Mouse (Mus musculus): ENCODE results near the gene Rapsn. TPM values are rescaled to one million over a fixed set of nuclear protein-coding genes. Genes with fewer than 3 reads are reported as not detected.

Gene Rapsn
- total and polyA plus RNA-seq, 3 experiments, result 0.10 TPM; not detected in 2

- TF ChIP-seq SIN3A (IDR thresholded peaks at IDR 0.05; ENCODE audit: low read length) (peak; percentile 72; the same call in 1 of the 2 replicates), GABPA (IDR thresholded peaks at IDR 0.05; ENCODE audit: low read depth, low read length) (no peak), CHD1 (IDR thresholded peaks at IDR 0.05; ENCODE audit: low read depth, low read length) (no peak), MAX (IDR thresholded peaks at IDR 0.05; ENCODE audit: low read length) (no peak), NRF1 (IDR thresholded peaks at IDR 0.05; ENCODE audit: insufficient read depth, low read depth, low read length, poor library complexity, severe bottlenecking) (no peak), TAL1 (IDR thresholded peaks at IDR 0.05; ENCODE audit: low read length) (no peak), E2F4 (IDR thresholded peaks at IDR 0.05; ENCODE audit: borderline replicate concordance, low read depth, low read length) (no peak), CTCF (IDR thresholded peaks at IDR 0.05 in 2 of 3, conservative IDR thresholded peaks at IDR 0.05 in 1 of 3; ENCODE audit: control insufficient read depth in 1 of 3, insufficient read depth in 1 of 3, low read depth in 2 of 3, low read length in 3 of 3, poor library complexity in 1 of 3, severe bottlenecking in 1 of 3) (no peak; a peak in 1 of 6 replicates), ZNF384 (IDR thresholded peaks at IDR 0.05; ENCODE audit: low read depth, low read length) (no peak), POLR2AphosphoS5 (IDR thresholded peaks at IDR 0.05; ENCODE audit: borderline replicate concordance, low read depth, low read length) (no peak), USF2 (IDR thresholded peaks at IDR 0.05; ENCODE audit: borderline replicate concordance in 1 of 2, insufficient read depth in 1 of 2, low read depth in 1 of 2, low read length in 2 of 2) (no peak), RAD21 (IDR thresholded peaks at IDR 0.05; ENCODE audit: low read depth, low read length) (no peak), MXI1 (IDR thresholded peaks at IDR 0.05; ENCODE audit: low read depth, low read length) (peak; percentile 76), POLR2AphosphoS2 (IDR thresholded peaks at IDR 0.05; ENCODE audit: low read length) (peak; percentile 58; the same call in 1 of the 2 replicates), MAZ (IDR thresholded peaks at IDR 0.05; ENCODE audit: low read depth, low read length) (no peak), USF1 (IDR thresholded peaks at IDR 0.05; ENCODE audit: low read depth, low read length) (no peak), NELFE (IDR thresholded peaks at IDR 0.05; ENCODE audit: low read depth, low read length) (peak; percentile 66), MYB (IDR thresholded peaks at IDR 0.05; ENCODE audit: low read depth, low read length) (no peak), ZKSCAN1 (IDR thresholded peaks at IDR 0.05; ENCODE audit: low read depth, low read length) (no peak), ETS1 (IDR thresholded peaks at IDR 0.05; ENCODE audit: low read depth, low read length) (no peak)
Measured at GRCm38 (mm10) chr2:91053934-91054382, 18.5 kb downstream of the Rapsn start, which contains the start of gene Psmc3 (continued).

GRCm38 (mm10) chr2:91058435-91058834, 23.0 kb downstream of the Rapsn start:
- H3K27me3 ChIP-seq (ENCODE audit: control insufficient read depth in 1 of 2, insufficient read depth in 2 of 2, low read length in 2 of 2), result no peaks in the 10 kb centered on the region
- peaks cover 2% of the 10 kb centered on the region in 2 experiments; a peak in 3 of 4 replicates for H3K36me3 ChIP-seq (ENCODE audit: control insufficient read depth in 1 of 2, insufficient read depth in 2 of 2, low read length in 2 of 2)
- H3K4me1 ChIP-seq (ENCODE audit: control insufficient read depth in 1 of 2, insufficient read depth in 2 of 2, low read length in 2 of 2), result peaks cover 0 to 3% of the 10 kb centered on the region in 2 experiments; a peak in 1 of 4 replicates
- H3K27ac ChIP-seq (ENCODE audit: control insufficient read depth, low read depth, low read length), result no peak overlapping the region
- no peak overlapping the region for H3K9ac ChIP-seq (ENCODE audit: control insufficient read depth, low read depth, low read length, poor library complexity, severe bottlenecking)
- DNase-seq (ENCODE audit: low read depth, low spot score), result no peak
- TF ChIP-seq BHLHE40 (IDR thresholded peaks at IDR 0.05; ENCODE audit: borderline replicate concordance, low read depth, low read length), result no peak
- TF ChIP-seq CTCF (IDR thresholded peaks at IDR 0.05 in 2 of 3, conservative IDR thresholded peaks at IDR 0.05 in 1 of 3; ENCODE audit: control insufficient read depth in 1 of 3, insufficient read depth in 1 of 3, low read depth in 2 of 3, low read length in 3 of 3, poor library complexity in 1 of 3, severe bottlenecking in 1 of 3), result no peak
- TF ChIP-seq POLR2AphosphoS5 (IDR thresholded peaks at IDR 0.05; ENCODE audit: borderline replicate concordance, low read depth, low read length), result no peak
- no peak for TF ChIP-seq RAD21 (IDR thresholded peaks at IDR 0.05; ENCODE audit: low read depth, low read length)
- no peak for TF ChIP-seq ZKSCAN1 (IDR thresholded peaks at IDR 0.05; ENCODE audit: low read depth, low read length)
- TF ChIP-seq GABPA (IDR thresholded peaks at IDR 0.05; ENCODE audit: low read depth, low read length), result no peak
- TF ChIP-seq MAZ (IDR thresholded peaks at IDR 0.05; ENCODE audit: low read depth, low read length), result no peak
- TF ChIP-seq MXI1 (IDR thresholded peaks at IDR 0.05; ENCODE audit: low read depth, low read length), result no peak
- no peak for TF ChIP-seq TCF12 (IDR thresholded peaks at IDR 0.05; ENCODE audit: low read depth, low read length)
- TF ChIP-seq JUND (IDR thresholded peaks at IDR 0.05; ENCODE audit: low read depth, low read length), result no peak
- TF ChIP-seq SMC3 (IDR thresholded peaks at IDR 0.05; ENCODE audit: low read depth, low read length), result no peak
- TF ChIP-seq ZMIZ1 (IDR thresholded peaks at IDR 0.05; ENCODE audit: low read depth, low read length), result no peak
- TF ChIP-seq MEF2A (IDR thresholded peaks at IDR 0.05; ENCODE audit: extremely low read depth, insufficient replicate concordance, low read depth, low read length, poor library complexity, severe bottlenecking), result no peak
- no peak for TF ChIP-seq POLR2AphosphoS2 (IDR thresholded peaks at IDR 0.05; ENCODE audit: low read length)
- no peaks in the 10 kb centered on the region for H3K9me3 ChIP-seq (replicated peaks; ENCODE audit: insufficient read depth, low read length)
- H3K79me2 ChIP-seq (ENCODE audit: control insufficient read depth, insufficient read depth, low read length, poor library complexity), result peaks cover 14% of the 10 kb centered on the region
- H3K4me3 ChIP-seq (ENCODE audit: control insufficient read depth in 1 of 2, insufficient read depth in 1 of 2, low read depth in 2 of 2, low read length in 2 of 2), result no peak overlapping the region

All from MEL (cell line).